Mouse (Mus musculus): ENCODE measurements around the gene Tpd52l2.

GRCm38 (mm10) chr2:181483120-181483519 is 13.8 kb upstream of the Tpd52l2 start:
- TF ChIP-seq CTCF (IDR thresholded peaks at IDR 0.05; ENCODE audit: insufficient read depth, low read depth, low read length) (no peak), POLR2A (IDR thresholded peaks at IDR 0.05; ENCODE audit: insufficient read depth, low read depth, low read length) (no peak)
